8 mouse cellular contexts compared by ENCODE assay signal in the genomic region with DNA sequence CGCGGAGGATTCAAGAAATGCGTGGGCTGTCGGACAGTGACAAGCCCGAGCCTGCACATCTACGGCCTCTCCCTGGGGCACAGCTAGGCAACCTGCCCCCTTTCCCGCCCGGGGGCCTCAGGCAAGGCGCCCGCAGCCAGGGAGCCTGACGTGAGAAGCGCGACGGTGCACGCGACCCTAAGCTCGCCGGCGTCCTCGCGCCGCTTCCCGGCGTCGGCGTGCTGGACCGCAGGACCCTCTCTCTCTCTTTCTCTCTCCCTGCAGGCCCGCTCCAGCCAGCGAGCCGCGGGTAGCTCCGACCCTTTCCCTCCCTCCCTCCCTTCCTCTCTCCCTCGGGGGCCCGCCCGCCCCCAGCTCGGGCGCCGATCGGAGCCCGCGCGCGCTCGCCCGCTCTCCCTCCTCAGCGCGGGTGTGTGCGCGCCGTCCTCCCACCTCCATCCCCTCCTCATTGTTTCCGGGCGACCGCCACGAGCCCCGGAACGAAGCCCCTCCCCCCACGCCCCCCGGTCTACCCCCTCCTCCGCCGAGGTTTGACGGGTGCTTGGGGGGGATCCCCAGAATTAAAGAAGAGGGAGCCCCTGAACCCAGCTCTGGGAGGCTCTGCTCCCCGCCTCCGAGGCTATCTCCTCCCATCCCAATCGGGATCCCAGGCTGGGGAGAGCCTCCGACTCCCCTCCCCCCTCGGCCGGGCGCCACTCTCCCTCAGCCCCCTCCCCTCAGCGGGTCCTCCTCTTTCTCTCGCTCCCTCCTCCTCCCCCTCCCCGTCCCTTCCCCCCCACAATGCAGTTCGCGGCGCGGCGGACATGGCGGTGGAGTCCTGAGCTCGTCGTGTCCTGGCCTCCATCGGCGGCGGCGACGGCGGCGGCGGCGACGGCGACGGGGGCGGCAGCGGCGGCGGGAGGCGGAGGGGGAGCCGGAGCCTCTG. TPM values are rescaled to one million over a fixed set of nuclear protein-coding genes. Genes with fewer than 3 reads are reported as not detected.
A peak's percentile ranks its signal among the peaks of the same experiment; 100 is the strongest.
DNase-seq lines count a peak whose midpoint lies in the region; ATAC-seq and TF ChIP-seq lines count a peak whose summit lies in the region.

Gene Tut4 (plus strand): TSS at position 196 of the 925 bp plus-strand sequence.

- peak; percentile 92 for DNase-seq in gastrocnemius, postnatal 14 days
- peak; percentile 86 to 95 for DNase-seq in left cerebral cortex, postnatal 10 days (ENCODE audit: extremely low spot score in 1 of 2, low spot score in 2 of 2)
- peak; percentile 82 for DNase-seq in right cerebral cortex, postnatal 25 days
- peak; percentile 86 to 92 for DNase-seq in urinary bladder, postnatal 4 days (ENCODE audit: low spot score in 2 of 2)

- H3K4me3 ChIP-seq in cortical plate, adult 2 months (ENCODE audit: insufficient read depth, low read length) = peak within 1 kb of the TSS; percentile 65

- H3K4me1 ChIP-seq in cortical plate, adult 2 months (ENCODE audit: control insufficient read depth, insufficient read depth, low read length) = peaks cover 2% of the 10 kb centered on the region; the same call in 1 of the 2 replicates

- peak; percentile 63 for TF ChIP-seq POLR2A in cortical plate, adult 2 months (IDR thresholded peaks at IDR 0.05; ENCODE audit: extremely low read depth, insufficient read depth, low read length)

- ATAC-seq in activated CD4-positive, CD25-positive, alpha-beta regulatory T cell, adult 4 months = peak; percentile 12
- ATAC-seq in inflammation-experienced regulatory T-cells, adult 6 months = peak; percentile 20
- ATAC-seq in megakaryocyte-erythroid progenitor cell, adult 5-6 weeks (replicated peaks; ENCODE audit: low FRiP score, low TSS enrichment, poor library complexity, severe bottlenecking) = peak; percentile 47

- peak within 1 kb of the TSS; percentile 87 for H3K27ac ChIP-seq in cortical plate, adult 2 months (ENCODE audit: insufficient read depth, low read length)

- TF ChIP-seq CTCF in cortical plate, adult 2 months (IDR thresholded peaks at IDR 0.05; ENCODE audit: extremely low read depth, insufficient read depth, low read length) = no peak

- intact Hi-C loops in gastrocnemius, postnatal 14 days (cut with DNase I; ENCODE audit: low total_unique reads) = loop anchor here (5.0 kb wide), 1 partner anchor 52 kb away; the partner anchor contains the start of gene Gpx7
- intact Hi-C loops in left cerebral cortex, postnatal 10 days (cut with DNase I) = loop anchor here (2.0 to 5.0 kb wide), 3 partner anchors 53 to 122 kb away; partner anchors contain the start of gene Gpx7

RNA-seq across cellular contexts. Expression of gene Tut4, which starts in this region (rescaled TPM):
- polyA plus RNA-seq in activated CD4-positive, CD25-positive, alpha-beta regulatory T cell, adult 4 months (2017; shearing (Covaris generic)) = 10 to 100 TPM; 56.1 to 74.4 TPM
- 62.3 and 65.6 TPM in 2 replicates for polyA plus RNA-seq in cortical plate, adult 2 months (2012; rRNA removed)
- 10 to 100 TPM; 13.0 to 17.3 TPM for total RNA-seq in gastrocnemius, postnatal 14 days (2021)
- polyA plus RNA-seq in inflammation-experienced regulatory T-cells, adult 6 months (2017; shearing (Covaris generic)) = 10 to 100 TPM; 38.3 to 97.4 (median 89.2) TPM
- total RNA-seq in left cerebral cortex, postnatal 10 days (2021) = 10 to 100 TPM; 41.5 to 42.0 TPM
- 53.7 and 67.8 TPM in 2 replicates for total RNA-seq in megakaryocyte-erythroid progenitor cell, adult 5-6 weeks (2014; fragmentation: Nextera tagmentation)
- 32.6 and 37.7 TPM in 2 replicates for total RNA-seq in megakaryocyte-erythroid progenitor cell, adult 5-6 weeks (2017)

Comparison
In these comparisons a context has a peak if more than half of its experiments do, and no peak if none do; other contexts are left out.
1. Peak in every context shown above with its lines: DNase-seq, ATAC-seq, H3K4me3 ChIP-seq and H3K27ac ChIP-seq.